Mouse (Mus musculus) layer of hippocampus, postnatal 10 days (tissue): ENCODE results near the gene Aip. TPM values are rescaled to one million over a fixed set of nuclear protein-coding genes. Genes with fewer than 3 reads are reported as not detected.

ENCODE experiments used
- DNase-seq, 2 experiments: peaks; one replicate each; pipeline ENCODE4 v3.0.0; 2021; ENCODE audit warnings: low spot score in 2 of 2
- long read RNA-seq: library from polyadenylated mRNA; stranded (forward); transcript quantifications from one replicate; pipeline ENCODE4 v2.0.0, GENCODE M21; 2023
- total RNA-seq, 2 experiments: library from RNA; stranded (reverse); gene quantifications; 2 replicates each; pipeline ENCODE4 v1.2.3; 2021

Gene Aip
- 10 to 100 TPM; 74.6 to 76.5 TPM for total RNA-seq
- long read RNA-seq, transcript Aip-201 (6 exons, 1,261 nt), result major isoform, 77 of 107 reads
- long read RNA-seq, partial matches to known transcripts, result 11 of 107 reads
- long read RNA-seq, other reads (novel, unspliced or antisense), result 16 of 107 reads

DNA sequence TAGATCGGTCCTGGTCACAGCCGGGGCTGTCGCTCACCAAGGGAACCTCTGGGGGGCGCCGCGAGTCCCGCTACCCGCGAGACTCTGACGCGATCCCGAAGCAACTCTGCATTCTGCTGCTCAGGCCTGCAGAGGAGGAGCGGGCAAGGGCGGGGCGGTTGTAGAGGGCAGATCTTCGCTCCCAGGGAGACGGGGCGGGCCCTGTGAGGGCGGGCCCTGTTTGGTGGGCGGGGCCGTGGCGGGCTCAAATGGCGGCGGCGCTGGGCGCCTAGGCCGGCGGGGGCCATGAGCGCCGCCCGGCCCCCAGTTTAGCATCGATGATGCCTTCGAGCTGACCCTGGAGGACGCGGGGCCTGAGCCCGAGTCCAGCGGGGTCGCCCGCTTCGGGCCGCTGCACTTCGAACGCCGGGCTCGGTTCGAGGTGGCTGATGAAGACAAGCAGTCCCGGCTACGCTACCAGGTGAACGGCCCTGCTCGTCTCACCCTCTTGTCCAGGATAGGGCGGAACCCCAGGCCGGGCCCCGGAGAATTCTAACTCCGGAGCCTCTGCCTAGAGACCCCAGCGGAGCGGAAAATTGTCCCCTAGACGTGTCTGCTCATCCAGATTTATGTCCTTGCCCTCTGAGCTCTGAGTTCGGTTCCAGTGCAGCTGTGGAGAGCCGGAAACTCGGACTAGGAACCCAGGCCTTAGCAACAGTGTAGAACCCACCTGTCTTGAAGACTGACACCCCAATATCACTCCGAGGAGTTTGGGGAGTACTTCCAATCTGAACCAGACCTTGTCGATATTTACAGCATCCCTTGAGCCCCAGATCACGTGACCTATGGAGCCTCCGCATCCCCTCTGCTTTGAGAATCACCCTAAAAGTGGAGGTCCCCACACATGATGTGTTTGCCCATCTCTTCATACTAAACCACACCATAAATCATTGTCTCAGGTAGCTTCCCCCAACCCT lies at the start of gene Aip:
Gene Aip (minus strand): TSS at position 118 of the 956 bp plus-strand sequence.
- DNase-seq, result peak; percentile 97 to 98

DNA sequence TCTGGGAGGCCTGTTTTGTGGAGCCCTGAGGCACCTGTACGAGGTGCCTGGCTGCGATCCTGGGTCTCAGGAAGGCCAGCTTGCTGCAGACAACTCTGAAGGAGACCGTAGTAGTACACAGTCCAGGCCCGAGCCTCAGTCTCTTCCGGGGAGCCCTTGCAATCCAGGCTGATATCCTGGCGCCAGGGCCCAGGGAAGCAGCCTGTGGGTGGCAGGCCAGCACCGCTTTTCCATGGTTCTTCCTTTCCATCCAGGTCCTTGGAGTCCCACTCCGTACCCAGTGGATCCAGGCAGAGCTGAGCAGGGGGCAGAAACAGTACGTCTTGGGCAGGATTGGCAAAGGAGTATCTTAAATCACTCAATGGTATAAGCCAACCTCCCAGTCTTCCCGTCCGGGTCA lies 47.3 kb upstream of the Aip start:
- DNase-seq, result no peak

DNA sequence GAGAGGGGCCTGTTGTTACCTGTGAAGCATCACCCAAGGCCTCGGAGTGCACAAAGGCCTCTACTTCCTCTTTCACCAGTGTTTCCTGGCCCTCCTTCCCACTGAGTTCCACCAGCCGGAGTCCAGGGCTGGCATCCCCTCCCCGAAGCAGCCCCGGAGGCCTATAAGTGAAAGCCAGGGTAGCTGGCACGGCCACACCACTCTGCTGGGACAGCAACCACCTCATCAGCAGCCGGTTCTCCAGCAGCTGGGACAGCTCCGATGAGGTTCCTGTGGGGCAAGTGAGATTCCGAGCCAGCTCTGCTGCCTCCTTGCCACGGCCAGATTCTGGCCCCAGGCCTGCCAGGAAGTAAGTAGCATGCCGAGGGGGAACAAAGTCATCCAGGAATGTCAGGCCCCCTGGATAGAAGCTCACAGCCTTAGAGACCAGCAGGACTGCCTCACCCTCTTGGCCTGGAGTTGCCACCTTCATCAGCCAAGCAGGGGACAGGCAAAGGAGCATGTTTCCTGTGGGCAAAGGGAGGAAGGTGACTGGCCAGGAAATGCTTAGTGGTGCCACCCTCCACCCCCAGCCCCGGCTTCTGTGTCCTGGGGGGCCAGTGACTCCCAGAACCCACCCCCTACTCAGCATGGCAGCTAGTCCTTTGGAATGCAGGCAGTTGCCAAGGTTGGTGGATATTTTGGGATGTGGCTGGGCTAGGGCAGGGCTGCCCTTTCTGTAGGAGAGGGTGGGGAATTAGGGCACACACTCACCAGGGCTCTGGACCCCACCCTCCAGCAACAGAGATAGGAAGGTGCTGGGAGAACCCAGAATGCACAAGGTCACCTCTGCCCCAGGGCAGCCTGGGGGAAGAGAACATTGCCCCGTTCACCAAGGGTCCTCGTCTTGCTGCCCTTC lies 46.0 kb upstream of the Aip start:
- peak in 1 of 2 experiments; percentile 4 for DNase-seq

DNA sequence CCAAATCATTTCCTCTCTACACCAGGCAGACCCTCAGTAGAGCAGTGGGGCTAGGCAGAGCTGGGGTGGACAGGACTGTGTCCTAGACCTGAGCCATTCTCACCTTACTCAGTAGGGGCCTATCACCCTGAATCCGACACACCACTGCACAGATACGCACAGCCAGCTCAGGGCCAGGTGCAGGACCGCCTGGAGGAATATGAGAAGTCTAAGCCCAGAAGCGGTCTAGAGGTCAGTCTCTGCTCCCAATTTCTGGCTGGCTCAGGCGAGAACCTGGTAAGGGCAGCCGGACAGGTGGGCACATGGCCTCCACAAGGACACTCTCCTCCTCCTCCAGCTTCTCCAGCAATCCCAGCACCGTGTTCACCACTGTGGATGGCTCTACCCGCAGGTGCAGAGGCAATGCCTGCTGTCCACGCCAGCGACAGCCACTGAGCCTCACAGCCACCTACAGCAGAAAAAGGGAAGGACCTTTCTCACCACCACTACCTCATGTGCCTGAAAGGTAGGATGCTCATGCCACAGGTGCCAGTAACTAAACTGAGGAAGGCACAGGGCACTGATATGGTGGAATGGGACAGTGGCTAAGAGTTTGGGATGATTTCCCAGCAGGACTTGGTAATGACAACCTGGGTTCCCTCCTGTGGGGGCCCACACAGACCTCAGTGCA lies 45.2 kb upstream of the Aip start:
- DNase-seq, result peak in 1 of 2 experiments; percentile 4

DNA sequence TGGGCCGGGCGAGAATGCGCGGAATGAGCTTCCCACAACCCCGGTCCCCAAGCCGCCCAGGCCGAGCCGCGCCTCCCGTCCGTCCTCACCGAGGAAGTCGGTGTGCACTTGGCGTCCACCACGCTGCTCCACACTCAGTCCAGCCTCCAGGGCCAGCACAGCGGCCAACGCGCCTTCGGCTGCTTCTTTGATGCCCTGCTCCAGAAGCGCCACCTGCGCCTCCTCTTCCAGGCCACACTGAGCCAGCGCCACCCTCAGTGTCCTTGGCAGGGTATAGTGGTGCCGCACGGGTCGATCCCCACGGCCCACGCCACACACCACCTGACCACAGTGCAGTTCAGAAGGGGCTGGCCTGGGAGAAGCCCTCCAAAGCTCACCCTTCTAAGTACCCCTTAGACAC lies 44.2 kb upstream of the Aip start:
- no peak for DNase-seq

DNA sequence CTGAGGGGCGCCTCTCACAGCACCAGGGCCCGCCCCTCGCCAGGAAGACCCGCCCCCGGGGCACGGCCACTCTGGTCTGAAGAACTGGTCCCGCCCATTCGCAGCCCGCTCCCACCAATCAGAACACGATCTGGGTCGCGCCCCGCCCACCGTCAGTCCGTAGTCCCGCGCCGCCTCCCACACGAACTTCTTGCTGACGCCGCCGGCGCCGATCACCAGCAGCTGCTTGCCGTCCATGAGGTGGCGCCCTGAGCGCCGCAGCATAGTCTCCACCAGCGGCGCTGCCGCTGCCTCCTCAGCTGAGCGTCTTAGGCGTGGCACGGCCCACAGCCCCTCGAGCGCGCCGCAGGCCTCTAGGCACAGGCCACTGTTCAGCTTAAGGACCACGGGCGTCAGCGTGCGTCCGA lies 43.7 kb upstream of the Aip start:
- peak; percentile 100 for DNase-seq

DNA sequence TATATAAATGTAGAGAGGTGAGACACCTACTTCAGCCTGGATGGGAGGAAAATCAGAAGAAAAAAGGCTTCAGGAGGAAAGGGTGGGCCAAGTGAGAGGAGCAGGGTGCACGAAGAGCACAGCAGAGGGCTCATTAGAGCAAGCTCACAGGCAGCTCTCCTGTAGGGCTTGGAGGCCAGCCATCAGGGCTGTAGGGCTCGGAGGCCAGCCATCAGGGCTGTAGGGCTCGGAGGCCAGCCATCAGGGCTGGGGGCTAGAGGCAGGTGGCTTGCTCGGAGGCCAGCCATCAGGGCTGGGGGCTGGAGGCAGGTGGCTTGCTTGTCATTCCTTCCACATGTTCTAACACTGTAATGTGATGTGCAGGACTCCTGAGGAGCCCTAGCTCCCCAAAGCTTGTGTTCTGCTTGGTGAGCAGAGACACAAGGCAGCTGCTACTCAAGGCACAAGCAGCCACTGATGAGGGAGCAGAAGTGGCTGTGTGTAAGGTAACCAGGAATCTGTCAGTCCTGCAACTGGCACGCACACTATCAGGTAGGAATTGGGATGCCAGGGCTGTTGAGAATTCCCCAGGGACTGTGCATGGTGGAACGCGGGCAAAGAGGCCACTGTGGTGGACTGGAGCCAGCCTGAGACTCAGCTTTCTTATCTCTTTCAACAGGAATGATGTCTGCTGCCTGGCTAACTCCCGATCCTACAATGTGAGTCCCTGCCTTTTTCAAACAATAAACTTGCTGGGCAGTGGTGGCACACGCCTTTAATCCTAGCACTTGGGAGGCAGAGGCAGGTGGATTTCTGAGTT lies 41.2 kb upstream of the Aip start:
- DNase-seq, result no peak

DNA sequence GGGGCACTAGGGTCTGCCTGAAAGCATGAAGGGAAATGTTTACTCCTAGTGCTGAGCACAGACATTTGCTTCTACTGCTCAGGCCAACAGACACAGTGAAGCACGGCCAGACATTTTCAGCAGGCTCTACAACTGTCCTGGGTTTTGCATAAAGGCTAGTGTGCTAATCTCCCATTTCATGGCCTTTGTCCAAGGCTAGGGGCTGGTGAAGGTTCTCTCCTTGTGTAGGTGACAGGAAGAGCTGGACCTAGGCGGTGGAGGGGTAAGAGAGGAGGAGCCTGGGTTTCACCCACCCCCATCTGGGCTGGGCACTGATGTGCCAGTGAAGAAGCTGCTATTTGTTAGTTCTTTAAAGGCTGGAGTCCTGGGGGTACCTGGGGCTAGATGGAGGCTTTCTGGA lies 39.1 kb upstream of the Aip start:
- peak in 1 of 2 experiments; percentile 10 for DNase-seq

DNA sequence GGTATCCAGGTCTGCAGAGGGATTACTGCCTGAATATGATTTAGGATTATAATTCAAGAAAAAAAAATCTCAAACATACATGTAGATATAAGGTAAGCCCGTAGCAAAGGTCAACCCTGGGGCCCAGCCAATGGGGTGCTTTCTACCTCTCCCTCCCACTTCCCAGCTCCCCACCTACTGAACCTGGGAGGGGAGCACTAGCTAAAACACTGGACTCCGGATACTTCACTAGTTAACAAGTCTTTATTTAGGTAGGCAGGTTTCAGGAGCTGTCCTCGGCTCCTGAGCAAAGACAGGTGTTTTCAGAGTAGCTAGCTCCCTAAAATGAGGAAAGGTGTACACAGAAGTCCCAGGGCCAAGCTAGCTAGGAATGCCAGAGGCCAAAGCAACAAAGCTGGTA lies 38.4 kb upstream of the Aip start:
- peak in 1 of 2 experiments; percentile 3 for DNase-seq

DNA sequence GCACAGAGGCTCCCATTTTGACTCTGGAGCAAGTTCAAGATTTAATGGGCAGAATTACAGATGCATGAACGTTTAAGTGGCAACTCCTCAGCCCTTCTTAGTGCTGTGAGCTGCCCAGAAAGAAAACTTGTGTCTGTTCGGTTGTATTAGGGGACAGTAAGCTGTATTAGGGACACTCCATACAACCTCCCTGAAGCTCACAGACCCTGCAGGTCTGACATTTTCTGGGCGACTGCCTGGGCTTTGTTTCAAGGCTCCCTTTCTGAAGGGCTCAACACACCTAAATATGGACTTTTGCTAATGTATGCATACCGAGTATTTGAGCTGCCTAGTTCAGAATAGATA lies 37.9 kb upstream of the Aip start:
- no peak for DNase-seq

DNA sequence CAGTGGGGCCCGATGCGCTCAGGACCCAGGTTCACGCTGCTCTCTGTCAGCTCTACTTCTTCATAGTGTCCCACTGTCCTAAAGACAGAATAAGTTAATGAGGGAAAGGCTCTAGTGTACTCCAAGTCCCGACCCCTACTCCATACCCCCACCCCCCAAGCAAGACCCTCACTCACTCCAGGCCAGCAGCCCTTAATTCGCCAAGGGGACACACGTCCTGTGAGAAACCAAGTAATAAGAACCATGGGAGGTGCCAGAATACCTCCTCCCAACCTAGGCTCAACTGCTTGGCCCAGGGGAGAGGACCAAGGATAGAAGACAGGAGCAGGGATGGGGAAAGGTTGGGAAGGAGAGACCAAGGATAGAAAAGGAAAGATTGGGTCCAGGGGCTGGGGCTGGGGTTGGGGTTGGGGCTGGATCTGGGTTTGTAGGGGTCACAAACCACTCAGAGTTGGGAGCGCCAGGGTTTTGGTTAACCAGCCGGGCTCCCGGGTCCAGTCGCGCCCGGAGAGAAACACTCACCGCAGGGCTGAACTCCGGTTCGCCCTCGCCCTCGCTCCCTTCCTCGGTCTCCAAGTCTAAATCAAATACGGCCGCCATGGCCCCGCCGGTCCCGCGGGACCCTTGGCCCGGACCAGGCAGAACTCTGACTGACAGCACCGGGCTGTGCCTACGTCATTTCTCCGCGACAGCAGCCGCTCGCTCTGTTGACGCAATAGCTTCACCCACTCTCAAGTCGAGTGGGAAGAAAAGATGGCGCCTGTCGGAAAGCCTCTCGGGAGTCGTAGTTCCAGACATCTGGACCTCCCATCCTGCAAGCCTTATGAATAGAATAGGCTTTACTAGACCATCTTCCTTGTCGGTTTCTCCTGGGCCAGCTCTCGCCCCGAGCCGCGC lies 37.2 kb upstream of the Aip start, which contains the start of gene Rps6kb2:
Gene Rps6kb2 (minus strand): TSS at position 709 of the 897 bp plus-strand sequence.
- peak; percentile 97 for DNase-seq

DNA sequence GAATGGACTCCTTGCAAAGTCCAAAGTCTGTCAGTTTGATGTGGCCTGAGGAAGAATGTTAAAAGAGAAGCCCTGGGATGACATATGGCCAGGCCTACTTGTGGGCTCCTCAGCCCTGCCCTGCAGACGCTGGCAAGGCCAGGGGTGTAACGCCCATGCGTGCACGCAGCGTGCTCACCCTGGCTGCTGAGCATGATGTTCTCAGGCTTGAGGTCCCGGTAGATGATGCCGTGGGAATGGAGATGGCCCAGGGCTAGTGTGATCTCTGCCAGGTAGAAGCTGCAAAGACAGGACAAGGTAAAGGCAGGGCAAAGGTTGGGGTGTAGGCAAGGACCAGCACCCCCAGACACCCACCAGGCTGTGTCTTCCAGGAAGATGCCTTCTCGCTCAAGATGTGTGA lies 33.4 kb upstream of the Aip start:
- DNase-seq, result no peak

DNA sequence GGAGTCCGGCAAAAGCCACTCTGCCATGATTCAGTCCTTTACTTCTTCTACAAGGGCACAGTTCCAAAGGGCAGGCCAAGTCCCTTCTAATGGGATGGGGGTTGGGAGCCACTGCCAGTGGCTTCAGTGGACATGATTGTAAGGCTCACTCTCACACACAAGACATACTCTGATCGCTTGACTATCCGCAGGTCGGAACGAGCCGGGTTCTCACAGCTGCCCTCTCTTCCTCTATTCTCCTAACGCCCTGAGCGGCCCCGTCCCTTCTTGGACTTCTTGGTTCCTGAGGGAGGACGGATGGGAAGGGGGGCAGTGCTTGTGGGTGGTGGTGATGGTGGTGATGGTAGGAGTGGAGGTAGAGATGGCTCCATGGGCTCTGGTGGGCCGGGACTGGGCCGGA lies 31.1 kb upstream of the Aip start:
- DNase-seq, result no peak

DNA sequence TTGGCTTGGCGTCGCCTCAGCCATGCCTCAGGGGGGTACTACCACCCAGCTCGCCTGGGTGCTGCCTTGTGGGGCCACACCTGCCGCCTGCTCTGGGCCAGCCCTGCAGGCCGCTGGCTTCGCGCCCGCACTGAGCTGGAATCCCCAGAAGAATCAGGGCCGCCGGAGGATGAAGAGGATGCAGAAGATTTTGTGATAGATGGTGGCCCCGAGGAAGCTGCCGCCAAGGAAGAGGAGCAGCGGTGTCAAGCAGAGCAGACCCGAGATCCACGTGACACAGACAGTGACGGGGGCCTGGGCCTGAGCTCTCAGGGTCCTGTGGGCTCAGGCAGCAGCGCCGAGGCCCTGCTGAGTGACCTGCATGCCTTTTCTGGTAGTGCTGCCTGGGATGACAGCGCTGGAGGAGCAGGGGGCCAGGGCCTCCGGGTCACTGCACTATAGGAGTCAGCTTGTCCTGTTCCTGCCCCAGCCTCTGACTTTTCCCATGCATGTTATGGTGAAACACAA lies 30.5 kb upstream of the Aip start:
- no peak for DNase-seq

DNA sequence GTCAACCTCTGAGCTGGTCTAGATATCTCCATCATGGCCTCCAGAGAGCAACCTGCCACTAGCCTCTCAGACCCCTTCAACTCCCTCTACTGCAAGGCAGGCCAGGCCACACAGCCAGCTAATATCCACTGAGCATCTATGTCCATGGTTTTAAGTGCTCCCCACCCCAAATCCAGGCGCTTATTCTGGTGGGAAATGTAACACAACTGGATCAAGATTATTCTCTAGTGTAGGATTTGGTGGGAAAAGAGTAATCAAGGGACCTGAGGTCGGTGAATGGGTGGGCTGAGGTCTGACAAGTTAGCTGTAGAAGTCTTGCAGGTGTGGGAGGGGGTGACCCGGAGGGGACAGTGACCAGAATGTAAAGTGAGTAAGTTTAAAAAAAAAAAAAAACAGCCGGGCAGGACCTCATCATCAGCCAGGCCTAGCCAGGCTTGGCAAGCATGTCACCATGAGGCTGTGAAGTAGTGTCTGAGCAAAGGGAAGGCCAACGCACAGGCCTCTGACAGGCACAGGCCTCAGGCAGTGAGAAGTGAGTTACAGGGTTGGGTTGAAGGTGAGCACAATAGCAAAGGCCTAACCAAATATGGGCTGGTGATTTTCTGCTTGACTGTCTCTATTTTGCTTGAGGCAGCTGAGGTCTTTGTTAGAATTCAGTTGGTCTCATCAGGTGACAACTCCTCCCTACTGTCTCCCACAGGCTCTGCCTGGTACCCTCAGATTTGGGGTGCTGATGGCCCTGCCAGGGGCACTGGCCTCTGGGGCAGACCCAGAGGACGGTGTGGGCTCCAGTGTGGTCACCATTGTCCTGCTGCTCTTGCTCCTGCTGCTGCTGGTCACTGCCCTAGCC lies 29.8 kb upstream of the Aip start:
- no peak for DNase-seq

DNA sequence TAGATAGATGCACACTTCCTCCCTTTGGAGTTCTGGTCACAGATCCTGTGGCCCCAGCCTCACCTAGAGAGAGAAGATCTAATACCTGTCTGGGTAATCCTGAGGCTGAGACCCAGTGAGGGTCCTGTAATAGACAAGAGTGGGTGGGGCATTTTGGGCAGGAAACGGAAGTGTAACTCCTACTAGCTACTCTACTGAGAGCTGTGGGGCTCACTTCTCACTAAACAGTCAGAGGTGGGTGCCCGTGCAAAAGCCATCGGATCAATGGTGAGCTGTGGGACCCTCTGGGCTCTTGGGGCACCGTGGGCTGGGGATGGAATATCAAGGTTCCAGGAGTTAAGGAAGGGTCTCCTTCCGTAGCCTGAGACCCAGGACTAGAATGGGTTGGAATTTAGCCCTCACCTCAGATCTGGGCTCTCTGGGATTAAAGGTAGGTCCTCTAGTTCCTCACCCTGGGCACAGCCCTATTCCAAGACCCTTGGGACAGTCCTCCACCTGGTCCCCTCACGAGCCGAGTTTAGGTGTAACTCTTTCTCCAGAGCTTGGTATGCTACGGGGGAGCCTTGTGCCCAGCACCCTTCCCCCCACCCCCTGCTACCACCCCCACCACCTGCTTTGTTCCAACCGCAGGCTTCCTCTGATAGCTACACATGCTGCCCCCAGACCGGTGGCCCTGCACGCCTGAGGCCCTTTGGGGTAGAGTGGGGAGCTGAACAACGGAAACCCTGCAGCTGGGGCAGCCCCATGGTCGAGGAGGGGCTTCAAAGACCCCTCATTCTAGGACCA lies 29.0 kb upstream of the Aip start:
- DNase-seq, result no peak

DNA sequence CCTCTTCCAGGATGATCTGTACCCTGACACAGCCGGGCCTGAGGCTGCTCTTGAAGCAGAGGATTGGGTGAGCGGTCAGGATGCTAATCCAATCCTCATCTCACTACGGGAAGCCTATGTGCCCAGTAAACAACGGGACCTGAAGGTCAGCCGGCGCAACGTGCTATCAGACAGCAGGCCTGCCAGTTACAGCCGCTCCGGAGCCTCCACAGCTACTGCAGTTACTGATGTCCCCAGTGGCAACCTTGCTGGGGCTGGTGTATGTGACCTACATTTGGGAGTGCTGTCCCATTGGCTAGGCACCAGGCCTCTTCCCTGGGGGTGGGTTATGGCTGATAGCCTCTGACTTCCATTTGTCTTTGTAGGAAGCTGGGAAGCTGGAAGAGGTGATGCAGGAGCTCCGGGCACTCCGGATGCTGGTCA lies 27.6 kb upstream of the Aip start, which contains the start of gene Ptprcap:
Gene Ptprcap (plus strand): TSS at position 373 of the 423 bp plus-strand sequence.
- DNase-seq, result no peak
